Mouse (Mus musculus): ENCODE measurements around the gene Ugt1a6b.
A peak's percentile ranks its signal among the peaks of the same experiment; 100 is the strongest.

Gene Ugt1a6b

DNA sequence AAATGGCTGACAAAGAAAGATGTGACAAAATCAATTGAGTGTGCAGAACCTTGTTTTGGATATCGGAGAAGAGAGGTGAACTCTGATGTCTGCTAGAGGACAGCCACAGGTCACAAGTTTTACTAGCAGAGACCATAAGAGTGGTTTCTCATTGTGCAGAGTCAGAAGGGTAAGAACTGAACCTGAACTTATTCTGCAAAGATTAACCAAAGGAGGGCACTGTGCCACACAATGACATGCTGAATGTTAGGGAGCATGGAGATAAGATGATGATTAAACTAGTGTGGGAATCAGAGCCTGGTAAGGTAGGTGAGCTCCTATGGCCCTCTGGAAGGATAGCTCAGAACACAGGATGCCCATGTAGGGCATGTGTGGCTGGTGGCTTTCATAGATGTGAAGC, 92.6 kb downstream of the Ugt1a6b start:
- DNase-seq (ENCODE audit: extremely low spot score, low spot score) = no peak

DNA sequence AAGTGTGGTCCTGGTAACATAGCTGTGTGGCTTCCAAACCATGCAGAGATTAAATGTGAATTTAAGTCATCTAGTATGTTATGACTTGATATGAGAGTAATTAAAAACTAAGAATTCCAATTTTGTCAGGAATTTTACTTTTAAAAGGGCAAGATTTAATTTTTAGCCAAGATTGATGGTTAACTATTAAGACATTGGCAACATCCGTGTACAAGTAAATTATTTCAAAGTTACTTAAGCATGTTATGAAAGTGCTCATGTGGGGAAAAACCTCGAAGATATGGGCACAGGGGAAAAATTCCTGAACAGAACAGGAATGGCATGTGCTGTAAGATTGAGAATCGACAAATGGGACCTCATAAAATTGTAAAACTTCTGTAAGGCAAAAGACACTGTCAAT, 94.4 kb downstream of the Ugt1a6b start:
- no peak for DNase-seq (ENCODE audit: extremely low spot score, low spot score)

DNA sequence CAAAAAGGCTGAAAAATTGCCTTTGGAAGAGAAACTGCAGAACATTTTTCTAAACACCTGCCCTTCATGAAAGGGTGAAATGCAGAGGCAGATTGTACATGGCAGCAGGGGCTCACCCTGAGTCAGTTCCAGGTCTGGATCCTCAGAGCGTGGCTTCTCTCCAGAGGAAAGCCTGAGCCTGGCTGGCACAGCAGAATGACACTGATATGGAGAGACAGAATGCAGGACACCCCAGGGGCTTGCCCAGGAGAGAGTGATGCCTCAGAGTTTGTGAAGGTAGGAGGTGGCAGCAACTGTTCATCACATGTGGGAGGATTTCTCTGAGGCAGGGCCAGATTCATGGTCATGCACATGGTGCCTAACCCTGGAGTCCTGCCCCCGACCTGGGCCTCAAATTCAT, 96.9 kb downstream of the Ugt1a6b start:
- no peak for DNase-seq (ENCODE audit: extremely low spot score, low spot score)

DNA sequence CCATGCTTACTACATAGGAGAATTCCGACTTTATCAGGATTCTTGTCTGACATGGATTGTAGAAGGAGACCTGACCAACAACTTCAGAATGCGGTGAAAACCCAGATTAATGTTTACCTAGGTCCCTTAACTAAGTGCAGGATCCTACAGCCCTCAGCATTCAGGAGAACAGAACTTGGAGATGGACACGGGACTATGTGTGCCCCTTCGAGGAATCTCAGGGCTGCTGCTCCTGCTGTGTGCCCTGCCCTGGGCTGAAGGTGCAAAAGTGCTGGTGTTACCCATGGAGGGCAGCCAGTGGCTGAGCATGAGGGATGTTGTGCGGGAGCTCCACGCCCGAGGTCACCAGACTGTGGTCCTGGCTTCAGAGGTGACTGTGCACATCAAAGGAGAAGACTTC, 97.4 kb downstream of the Ugt1a6b start, which contains the start of gene Ugt1a2:
Gene Ugt1a2 (plus strand): TSS at position 146 of the 400 bp plus-strand sequence.
- DNase-seq (ENCODE audit: extremely low spot score, low spot score) = no peak

DNA sequence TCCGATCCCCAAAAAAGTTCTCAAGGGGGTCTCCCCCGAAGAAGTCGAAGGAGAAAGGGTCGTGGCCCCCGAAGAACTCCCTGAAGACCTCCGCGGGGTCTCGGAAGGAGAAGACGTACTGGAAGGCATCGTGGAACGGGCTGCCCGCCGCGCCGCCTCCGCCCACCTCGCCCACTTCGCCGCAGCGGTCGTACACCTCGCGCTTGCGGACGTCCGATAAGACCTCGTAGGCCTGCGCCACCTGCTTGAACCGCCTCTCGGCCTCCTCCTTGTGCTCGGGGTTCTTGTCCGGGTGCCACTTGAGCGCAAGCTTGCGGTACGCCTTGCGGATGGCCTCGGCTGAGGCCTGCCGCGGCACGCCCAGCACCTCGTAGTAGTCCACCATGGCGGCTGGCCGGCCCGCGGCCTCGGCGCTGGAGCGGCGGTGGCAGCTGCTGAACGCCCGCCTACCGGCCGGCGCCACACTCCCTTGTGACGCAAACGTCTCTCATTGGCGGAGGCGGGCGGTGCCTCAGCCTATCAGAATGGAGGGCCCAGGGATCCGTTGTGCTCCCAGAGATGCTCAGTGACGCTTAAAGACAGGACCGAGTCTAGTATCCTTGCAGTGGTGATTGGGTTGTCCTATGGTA, 102.4 kb downstream of the Ugt1a6b start, which contains the start of gene Dnajb3:
Gene Dnajb3 (minus strand): TSS at position 489 of the 629 bp plus-strand sequence.
- DNase-seq (ENCODE audit: extremely low spot score, low spot score) = peak; percentile 90

DNA sequence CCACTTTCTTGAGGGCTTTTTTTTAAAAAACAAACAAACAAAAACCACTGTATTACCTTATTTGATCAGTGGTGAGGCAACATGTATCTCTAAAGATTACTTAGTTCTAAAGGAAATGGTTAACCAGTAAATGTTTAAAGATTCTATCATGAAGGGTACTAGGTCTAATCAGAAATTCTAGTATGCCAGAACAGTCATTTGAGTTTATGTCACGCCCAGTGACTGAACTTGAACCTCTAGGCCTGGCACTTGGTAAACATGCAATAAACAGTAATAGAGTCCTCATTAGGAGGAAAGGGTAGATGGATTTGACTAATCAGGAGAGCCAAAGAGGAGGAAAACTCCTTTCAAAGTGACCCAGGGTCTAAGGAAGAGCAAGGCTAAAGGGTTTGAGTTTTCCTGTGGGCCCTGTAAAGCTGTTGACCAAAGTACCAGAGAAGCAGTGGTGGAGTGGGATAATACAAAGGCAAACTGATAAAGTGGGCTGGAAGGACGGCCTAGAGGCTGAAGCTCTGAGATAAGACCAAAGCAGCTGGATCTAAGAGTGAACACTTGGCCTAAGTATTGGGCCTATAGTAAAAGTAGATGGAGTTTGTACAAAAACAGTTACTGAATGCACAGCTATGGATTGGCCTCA, 103.9 kb downstream of the Ugt1a6b start:
- DNase-seq (ENCODE audit: extremely low spot score, low spot score) = no peak

DNA sequence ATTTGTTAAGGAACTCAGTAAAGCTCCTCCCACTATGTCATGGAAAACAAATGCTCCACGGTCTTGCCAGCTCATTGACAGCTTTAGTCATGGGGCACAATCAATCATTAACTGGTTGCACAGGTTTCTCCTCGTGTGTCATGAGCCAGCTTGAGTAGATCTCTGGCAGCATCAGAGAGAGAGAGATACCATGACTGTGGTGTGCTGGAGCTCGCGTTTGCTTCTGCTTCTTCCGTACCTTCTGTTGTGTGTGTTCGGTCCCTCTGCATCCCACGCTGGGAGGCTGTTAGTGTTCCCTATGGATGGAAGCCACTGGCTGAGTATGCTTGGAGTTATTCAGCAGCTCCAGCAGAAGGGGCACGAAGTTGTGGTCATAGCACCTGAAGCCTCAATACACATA, 108.8 kb downstream of the Ugt1a6b start, which contains the start of gene Ugt1a1:
Gene Ugt1a1 (plus strand): TSS at position 148 of the 400 bp plus-strand sequence.
- peak; percentile 19 for DNase-seq (ENCODE audit: extremely low spot score, low spot score)

DNA sequence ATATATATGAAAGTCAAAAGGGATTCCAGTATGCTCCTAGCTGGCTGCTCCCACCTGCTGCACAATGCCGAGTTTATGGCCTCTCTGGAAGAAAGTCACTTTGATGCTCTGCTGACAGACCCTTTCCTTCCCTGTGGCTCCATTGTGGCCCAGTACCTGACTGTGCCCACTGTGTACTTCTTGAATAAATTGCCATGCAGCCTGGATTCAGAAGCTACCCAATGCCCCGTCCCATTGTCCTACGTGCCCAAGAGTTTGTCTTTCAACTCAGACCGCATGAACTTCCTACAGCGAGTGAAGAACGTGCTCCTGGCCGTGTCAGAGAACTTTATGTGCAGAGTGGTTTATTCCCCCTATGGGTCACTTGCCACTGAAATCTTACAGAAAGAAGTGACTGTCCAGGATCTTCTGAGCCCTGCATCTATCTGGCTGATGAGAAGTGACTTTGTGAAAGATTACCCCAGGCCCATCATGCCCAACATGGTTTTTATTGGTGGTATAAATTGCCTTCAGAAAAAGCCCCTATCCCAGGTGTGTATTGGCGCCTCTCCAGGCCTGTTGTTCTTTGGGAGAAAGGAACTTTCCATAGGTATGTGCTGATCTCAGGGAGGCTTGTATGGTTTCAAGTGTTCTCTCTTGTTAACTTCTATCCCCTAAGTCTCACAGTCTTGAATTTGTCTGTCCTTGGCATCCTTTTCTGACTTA, 109.4 kb downstream of the Ugt1a6b start:
- DNase-seq (ENCODE audit: extremely low spot score, low spot score) = peak; percentile 18

DNA sequence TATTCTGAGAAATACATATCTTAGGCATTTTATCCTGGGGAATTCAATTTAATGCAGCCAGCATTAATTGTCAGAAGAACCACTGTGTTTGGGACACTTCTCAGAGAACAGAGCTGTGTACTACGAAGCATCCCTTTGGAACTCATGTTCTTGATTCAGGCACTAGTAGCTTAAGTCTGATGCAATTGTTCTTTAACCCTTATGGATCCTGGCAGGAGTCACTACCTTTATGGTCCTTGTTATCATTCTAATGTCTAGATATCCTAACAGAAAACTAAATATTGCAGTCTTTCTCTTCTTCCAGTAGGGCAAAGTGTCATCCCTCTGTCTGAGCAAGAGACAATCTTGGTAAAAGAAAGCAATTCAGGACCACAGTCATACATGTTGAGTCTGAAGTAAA, 110.0 kb downstream of the Ugt1a6b start:
- no peak for DNase-seq (ENCODE audit: extremely low spot score, low spot score)

DNA sequence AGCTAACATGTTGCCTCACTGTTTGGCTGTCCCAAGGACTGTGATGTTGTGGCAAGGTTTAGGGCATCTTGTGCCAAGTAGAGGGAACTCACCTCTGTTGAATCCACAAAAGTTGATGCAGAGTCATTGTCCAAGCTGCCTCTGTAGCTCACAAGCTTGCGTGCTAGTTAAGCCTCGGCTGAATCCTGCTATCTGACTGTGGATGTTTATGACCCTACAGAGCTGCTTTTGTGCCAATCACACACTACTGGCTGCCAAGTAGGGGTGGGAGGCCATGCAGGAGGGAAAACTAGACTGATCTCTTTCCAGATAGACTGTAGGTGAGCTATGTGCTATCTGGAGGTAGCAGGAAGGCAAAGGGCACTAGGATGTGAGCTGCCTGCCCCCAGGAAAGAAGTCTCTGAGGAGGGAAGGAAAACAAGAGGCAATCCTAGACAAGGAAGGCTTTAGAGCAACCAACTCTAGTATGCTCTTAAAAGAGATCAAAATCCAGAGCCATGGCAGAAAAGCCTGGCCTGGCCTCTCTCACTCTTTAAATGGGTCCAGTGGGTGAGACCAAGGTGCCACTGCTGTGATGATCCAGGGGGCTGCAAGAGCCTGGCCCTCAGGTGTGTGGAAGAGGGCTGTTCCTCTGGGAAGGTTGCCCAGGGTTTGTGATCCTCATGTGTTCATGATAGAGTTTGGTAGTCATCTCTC, 110.9 kb downstream of the Ugt1a6b start:
- DNase-seq (ENCODE audit: extremely low spot score, low spot score) = peak; percentile 18

DNA sequence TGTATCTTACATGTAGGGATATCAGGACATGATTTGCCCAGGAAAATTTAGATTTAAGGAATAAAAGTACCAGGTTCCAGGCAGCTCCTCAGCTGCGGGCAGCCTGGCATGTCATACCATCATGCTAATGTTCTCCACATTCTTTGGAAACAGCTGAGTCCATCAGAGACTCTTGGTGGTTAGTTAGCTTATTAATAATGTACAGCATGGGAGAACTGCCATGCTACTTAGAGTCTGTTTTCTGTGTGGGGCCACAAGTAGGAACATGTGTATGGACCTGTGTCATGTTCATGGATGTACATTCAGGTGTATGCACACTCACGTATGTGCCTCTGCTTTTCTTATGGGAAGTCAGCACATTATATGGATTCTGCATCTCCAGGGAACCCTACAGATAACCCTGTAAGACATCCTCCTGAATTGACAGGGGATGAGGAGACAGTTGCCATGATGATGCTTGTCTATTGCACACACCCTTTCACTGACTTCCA, 111.5 kb downstream of the Ugt1a6b start:
- DNase-seq (ENCODE audit: extremely low spot score, low spot score) = peak; percentile 17

DNA sequence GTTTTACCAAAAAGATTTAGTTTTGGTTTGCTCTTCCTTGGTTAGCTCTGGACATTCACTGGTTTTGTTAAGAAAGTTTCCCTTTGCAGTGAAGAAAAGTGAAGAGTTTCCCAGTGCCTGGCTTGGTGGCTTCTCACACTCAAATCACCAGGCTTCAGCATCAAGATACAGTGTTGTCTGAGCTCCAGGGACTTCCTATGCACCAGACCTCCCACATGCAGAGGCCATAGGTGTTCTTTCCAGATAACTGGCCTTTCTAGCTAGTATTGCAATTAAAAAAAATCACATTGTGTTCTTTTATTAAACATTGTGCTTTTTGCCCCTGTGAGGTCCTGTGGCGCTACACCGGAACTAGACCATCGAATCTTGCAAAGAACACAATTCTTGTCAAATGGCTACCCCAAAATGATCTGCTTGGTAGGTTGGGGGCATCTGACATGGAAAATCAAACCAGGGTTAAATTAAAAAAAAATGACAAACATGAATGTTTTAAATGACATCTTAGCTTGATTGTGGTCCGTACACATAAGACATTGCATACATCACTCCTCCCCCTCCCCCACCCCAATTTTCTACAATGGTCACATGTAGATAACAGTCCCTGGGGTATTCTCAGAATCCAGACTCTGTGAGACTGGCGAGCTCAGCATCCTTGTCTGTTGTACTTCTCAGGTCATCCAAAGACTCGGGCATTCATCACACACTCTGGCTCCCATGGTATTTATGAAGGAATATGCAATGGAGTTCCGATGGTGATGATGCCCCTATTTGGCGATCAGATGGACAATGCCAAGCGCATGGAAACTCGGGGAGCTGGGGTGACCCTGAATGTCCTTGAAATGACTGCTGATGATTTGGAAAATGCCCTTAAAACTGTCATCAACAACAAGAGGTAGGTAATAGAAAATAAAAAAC, 112.7 kb downstream of the Ugt1a6b start:
- no peak for DNase-seq (ENCODE audit: extremely low spot score, low spot score)

DNA sequence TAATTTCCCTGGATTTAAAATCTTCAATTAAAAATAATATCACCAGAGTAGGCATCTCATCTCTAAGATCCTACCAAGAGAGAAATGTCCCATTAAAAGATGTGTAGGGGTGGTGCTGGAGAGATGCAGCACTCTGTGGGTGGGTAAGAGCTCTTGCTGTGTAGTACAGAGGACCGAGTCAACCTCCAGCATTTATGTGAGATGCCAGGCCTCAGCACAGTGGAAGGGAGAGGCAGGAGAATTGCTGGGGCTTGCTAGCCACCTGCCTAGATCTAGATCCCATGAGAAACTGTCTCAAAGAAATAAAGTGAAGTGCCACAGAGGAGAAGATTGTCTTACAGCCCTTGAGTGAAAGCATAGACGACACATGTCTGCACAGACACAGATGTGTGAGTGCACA, 113.5 kb downstream of the Ugt1a6b start:
- peak; percentile 13 for DNase-seq (ENCODE audit: extremely low spot score, low spot score)

DNA sequence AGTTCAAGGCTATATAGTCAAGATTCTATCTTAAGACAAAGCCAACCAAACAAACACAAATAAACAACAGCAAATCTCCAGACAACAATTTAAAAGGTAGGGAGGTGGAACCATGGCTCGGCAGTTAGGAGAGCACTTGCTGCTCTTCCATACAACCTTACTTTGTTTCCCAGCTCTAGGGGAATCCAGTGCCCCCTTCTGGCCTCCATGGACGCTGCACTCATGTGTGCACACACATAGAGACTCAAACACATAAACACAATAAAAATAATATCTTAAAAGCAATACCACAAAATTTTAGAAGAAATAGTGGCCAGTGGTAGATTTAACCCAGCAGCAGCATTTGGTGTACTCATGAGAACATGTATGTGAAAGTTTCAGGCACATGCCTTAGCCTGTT, 114.1 kb downstream of the Ugt1a6b start:
- DNase-seq (ENCODE audit: extremely low spot score, low spot score) = peak; percentile 34

DNA sequence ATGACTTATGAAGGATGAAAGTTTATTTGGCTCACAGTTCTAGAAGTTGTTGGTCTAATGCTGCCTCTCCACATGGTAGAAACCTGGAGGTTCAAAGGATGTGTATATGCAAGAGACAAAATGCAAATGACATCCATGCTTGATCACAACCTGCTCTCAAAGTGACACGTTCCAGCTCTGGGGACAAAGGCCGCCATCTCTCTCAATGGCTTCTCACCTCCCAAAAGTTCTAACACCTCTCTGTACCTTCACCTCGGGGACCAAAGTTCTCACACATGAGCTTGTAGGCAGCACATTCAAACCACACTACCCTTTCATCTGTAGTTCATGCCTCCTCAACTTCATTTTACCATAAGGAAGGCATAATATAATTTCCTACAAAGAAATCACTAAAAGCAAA, 114.5 kb downstream of the Ugt1a6b start:
- DNase-seq (ENCODE audit: extremely low spot score, low spot score) = peak; percentile 14

DNA sequence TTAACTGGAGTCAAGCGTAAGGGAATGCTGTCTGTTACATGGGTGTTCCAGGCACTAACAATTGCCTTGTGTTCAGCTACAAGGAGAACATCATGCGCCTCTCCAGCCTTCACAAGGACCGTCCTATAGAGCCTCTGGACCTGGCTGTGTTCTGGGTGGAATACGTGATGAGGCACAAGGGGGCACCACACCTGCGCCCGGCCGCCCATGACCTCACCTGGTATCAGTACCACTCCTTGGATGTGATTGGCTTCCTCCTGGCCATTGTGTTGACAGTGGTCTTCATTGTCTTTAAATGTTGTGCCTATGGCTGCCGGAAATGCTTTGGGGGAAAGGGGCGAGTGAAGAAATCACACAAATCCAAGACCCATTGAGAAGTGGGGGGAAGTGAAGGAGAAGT, 115.0 kb downstream of the Ugt1a6b start:
- peak; percentile 19 for DNase-seq (ENCODE audit: extremely low spot score, low spot score)

DNA sequence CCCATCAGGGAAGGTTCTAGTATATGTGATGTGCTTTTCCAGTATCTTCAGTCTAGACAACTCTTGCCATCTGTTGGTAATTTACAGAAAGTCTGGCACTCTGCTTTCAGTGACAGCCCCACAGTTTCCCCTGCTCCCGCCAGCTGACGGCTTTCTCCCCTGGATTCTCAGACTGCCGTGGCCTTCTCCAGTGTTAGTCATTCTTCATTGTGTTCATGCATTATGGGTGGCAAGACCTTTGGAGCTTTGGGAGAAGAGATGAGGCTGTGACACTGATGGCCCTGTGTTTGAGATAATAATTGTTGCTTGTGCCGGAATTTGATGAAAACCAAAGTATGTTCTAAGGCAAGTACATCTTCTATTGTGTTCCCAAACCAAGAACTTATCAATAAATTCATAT, 115.5 kb downstream of the Ugt1a6b start:
- DNase-seq (ENCODE audit: extremely low spot score, low spot score) = peak; percentile 14

DNA sequence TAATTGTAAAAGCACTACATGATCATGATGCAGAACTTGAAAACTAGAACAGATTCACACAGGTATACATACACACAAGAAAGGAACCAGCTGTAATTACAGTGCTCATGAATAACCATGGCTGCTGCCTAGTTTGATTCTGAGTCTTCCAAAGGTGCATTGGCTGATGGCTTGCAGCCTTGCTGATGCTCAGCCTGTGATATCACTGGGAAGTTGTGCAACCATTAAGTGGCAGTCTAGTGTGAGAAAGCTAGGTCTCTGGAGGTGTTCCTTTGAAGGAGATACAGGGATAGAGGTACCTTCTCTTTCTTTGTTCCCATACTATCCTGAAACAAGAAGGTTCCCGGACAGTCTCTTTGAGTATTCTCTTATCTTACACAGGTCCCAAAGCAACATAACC, 116.0 kb downstream of the Ugt1a6b start:
- DNase-seq (ENCODE audit: extremely low spot score, low spot score) = no peak

DNA sequence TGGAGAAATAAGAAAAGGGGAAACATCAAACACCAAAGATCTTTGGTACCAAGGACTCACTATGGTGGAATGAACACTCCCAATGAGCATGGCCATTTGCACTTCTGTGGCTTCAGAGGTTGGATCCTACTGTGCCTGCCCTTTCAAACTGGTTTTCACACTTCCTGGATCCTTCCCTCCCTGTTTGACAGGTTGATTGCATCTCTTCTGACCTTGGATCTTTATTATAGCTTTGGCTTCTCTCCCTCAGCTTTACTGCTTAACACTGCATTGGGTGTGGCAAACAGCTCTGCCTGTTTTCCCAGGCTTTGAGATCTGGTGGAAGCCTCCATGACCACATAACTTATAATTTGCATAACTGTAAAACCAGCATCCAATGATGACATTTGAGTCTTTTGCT, 117.3 kb downstream of the Ugt1a6b start:
- DNase-seq (ENCODE audit: extremely low spot score, low spot score) = peak; percentile 17

DNA sequence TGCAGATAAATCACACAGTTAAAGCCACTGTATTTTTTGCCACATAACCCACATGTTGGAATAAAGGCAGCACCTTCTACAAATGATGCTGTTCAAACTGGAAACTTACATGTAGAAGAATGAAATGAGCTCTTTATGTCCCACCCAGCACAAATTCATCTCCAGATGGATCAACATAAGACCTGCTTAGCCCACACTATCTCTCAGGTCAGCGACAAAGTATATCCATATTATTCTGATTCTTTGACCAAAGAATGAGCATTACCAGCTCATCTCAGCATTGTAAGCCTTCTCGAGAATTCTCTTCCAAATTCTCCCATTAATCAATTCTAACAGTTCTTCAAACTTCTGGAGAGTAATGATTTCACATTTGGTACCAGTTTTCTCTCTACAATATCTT, 119.2 kb downstream of the Ugt1a6b start:
- DNase-seq (ENCODE audit: extremely low spot score, low spot score) = no peak
